Mouse (Mus musculus): ENCODE results near the gene Kcna2. TPM values are rescaled to one million over a fixed set of nuclear protein-coding genes. Genes with fewer than 3 reads are reported as not detected.

Gene Kcna2
- polyA plus RNA-seq, 1 experiment from 2014 or later, result 0.05 TPM

- H3K36me3 ChIP-seq (ENCODE audit: control insufficient read depth, insufficient read depth, low read length), result no peaks in the 10 kb centered on the region
- ATAC-seq (replicated peaks; ENCODE audit: low FRiP score) (no peak), DNase-seq (ENCODE audit: low spot score) (no peak)
- no peak overlapping the region for H3K27ac ChIP-seq (ENCODE audit: low read depth, low read length)
- H3K4me2 ChIP-seq (ENCODE audit: low read depth, low read length, severe bottlenecking), result no peak overlapping the region
- H3K9me3 ChIP-seq (ENCODE audit: control insufficient read depth, low read length), result no peaks in the 10 kb centered on the region
- 77% methylated on average over 11 of the region's 11 CpGs for WGBS
- H3K4me1 ChIP-seq (replicated peaks; ENCODE audit: control insufficient read depth, insufficient read depth, low read length), result no peaks in the 10 kb centered on the region
- H3K27me3 ChIP-seq (ENCODE audit: control insufficient read depth, insufficient read depth, low read length), result no peaks in the 10 kb centered on the region
- no peak overlapping the region for H3K9ac ChIP-seq (ENCODE audit: low read length)
- no peak overlapping the region for H3K4me3 ChIP-seq (ENCODE audit: low read depth, low read length)
Measured at GRCm38 (mm10) chr3:107090403-107091150, 10.4 kb upstream of the Kcna2 start.

GRCm38 (mm10) chr3:107094028-107094427, 6.9 kb upstream of the Kcna2 start:
- ATAC-seq (replicated peaks; ENCODE audit: low FRiP score) (peak; percentile 54), DNase-seq (ENCODE audit: low spot score) (peak; percentile 60)
- 2% methylated on average over 4 of the region's 4 CpGs for WGBS
- Histone ChIP-seq H3K27me3 (ENCODE audit: control insufficient read depth, insufficient read depth, low read length) (no peaks in the 10 kb centered on the region), H3K36me3 (ENCODE audit: control insufficient read depth, insufficient read depth, low read length) (no peaks in the 10 kb centered on the region), H3K4me3 (ENCODE audit: low read depth, low read length) (no peak overlapping the region), H3K4me2 (ENCODE audit: low read depth, low read length, severe bottlenecking) (no peak overlapping the region), H3K27ac (ENCODE audit: low read depth, low read length) (no peak overlapping the region), H3K9ac (ENCODE audit: low read length) (no peak overlapping the region), H3K4me1 (replicated peaks; ENCODE audit: control insufficient read depth, insufficient read depth, low read length) (no peaks in the 10 kb centered on the region), H3K9me3 (ENCODE audit: control insufficient read depth, low read length) (no peaks in the 10 kb centered on the region)

GRCm38 (mm10) chr3:107096269-107096731, 4.6 kb upstream of the Kcna2 start:
- WGBS, result 80% methylated on average over 3 of the region's 3 CpGs
- Histone ChIP-seq H3K4me1 (replicated peaks; ENCODE audit: control insufficient read depth, insufficient read depth, low read length) (no peaks in the 10 kb centered on the region; the same call in 1 of the 2 replicates), H3K36me3 (ENCODE audit: control insufficient read depth, insufficient read depth, low read length) (no peaks in the 10 kb centered on the region), H3K4me3 (ENCODE audit: low read depth, low read length) (no peak overlapping the region), H3K27me3 (ENCODE audit: control insufficient read depth, insufficient read depth, low read length) (peaks cover 16% of the 10 kb centered on the region), H3K9me3 (ENCODE audit: control insufficient read depth, low read length) (no peaks in the 10 kb centered on the region), H3K9ac (ENCODE audit: low read length) (no peak overlapping the region), H3K27ac (ENCODE audit: low read depth, low read length) (no peak overlapping the region), H3K4me2 (ENCODE audit: low read depth, low read length, severe bottlenecking) (no peak overlapping the region)
- ATAC-seq (replicated peaks; ENCODE audit: low FRiP score), result no peak
- no peak for DNase-seq (ENCODE audit: low spot score)

GRCm38 (mm10) chr3:107099866-107100265, 1.1 kb upstream of the Kcna2 start:
- no peak overlapping the region for H3K9ac ChIP-seq (ENCODE audit: low read length)
- WGBS, result 54% methylated on average over 2 of the region's 2 CpGs
- H3K36me3 ChIP-seq (ENCODE audit: control insufficient read depth, insufficient read depth, low read length), result no peaks in the 10 kb centered on the region
- H3K4me3 ChIP-seq (ENCODE audit: low read depth, low read length), result no peak overlapping the region
- peaks cover 2% of the 10 kb centered on the region; the same call in 1 of the 2 replicates for H3K4me1 ChIP-seq (replicated peaks; ENCODE audit: control insufficient read depth, insufficient read depth, low read length)
- DNase-seq (ENCODE audit: low spot score) (no peak), ATAC-seq (replicated peaks; ENCODE audit: low FRiP score) (no peak)
- no peak overlapping the region for H3K27ac ChIP-seq (ENCODE audit: low read depth, low read length)
- H3K4me2 ChIP-seq (ENCODE audit: low read depth, low read length, severe bottlenecking), result no peak overlapping the region
- peaks cover 30% of the 10 kb centered on the region for H3K27me3 ChIP-seq (ENCODE audit: control insufficient read depth, insufficient read depth, low read length)
- no peaks in the 10 kb centered on the region for H3K9me3 ChIP-seq (ENCODE audit: control insufficient read depth, low read length)

GRCm38 (mm10) chr3:107101456-107101786, 475 bp downstream of the Kcna2 start:
- Histone ChIP-seq H3K4me2 (ENCODE audit: low read depth, low read length, severe bottlenecking) (peak overlapping the region; percentile 99), H3K9me3 (ENCODE audit: control insufficient read depth, low read length) (no peaks in the 10 kb centered on the region), H3K4me1 (replicated peaks; ENCODE audit: control insufficient read depth, insufficient read depth, low read length) (peaks cover 2% of the 10 kb centered on the region; the same call in 1 of the 2 replicates), H3K9ac (ENCODE audit: low read length) (peak overlapping the region; percentile 55), H3K36me3 (ENCODE audit: control insufficient read depth, insufficient read depth, low read length) (no peaks in the 10 kb centered on the region), H3K27ac (ENCODE audit: low read depth, low read length) (no peak overlapping the region), H3K4me3 (ENCODE audit: low read depth, low read length) (peak overlapping the region; percentile 58), H3K27me3 (ENCODE audit: control insufficient read depth, insufficient read depth, low read length) (peaks cover 30% of the 10 kb centered on the region)
- under 1% methylated on average over 41 of the region's 41 CpGs for WGBS
- ATAC-seq (replicated peaks; ENCODE audit: low FRiP score) (peak; percentile 57), DNase-seq (ENCODE audit: low spot score) (peak; percentile 63)

- H3K9me3 ChIP-seq (ENCODE audit: control insufficient read depth, low read length), result no peaks in the 10 kb centered on the region
- peaks cover 2% of the 10 kb centered on the region; the same call in 1 of the 2 replicates for H3K4me1 ChIP-seq (replicated peaks; ENCODE audit: control insufficient read depth, insufficient read depth, low read length)
- H3K27me3 ChIP-seq (ENCODE audit: control insufficient read depth, insufficient read depth, low read length), result peaks cover 30% of the 10 kb centered on the region
- H3K4me2 ChIP-seq (ENCODE audit: low read depth, low read length, severe bottlenecking), result peak overlapping the region; percentile 99
- WGBS, result under 1% methylated on average over 51 of the region's 53 CpGs
- ATAC-seq (replicated peaks; ENCODE audit: low FRiP score), result peak; percentile 80
- peak overlapping the region; percentile 58 for H3K4me3 ChIP-seq (ENCODE audit: low read depth, low read length)
- peak overlapping the region; percentile 55 for H3K9ac ChIP-seq (ENCODE audit: low read length)
- DNase-seq (ENCODE audit: low spot score), result peak; percentile 73
- no peak overlapping the region for H3K27ac ChIP-seq (ENCODE audit: low read depth, low read length)
- no peaks in the 10 kb centered on the region for H3K36me3 ChIP-seq (ENCODE audit: control insufficient read depth, insufficient read depth, low read length)
Measured at GRCm38 (mm10) chr3:107101787-107102651, 1.1 kb downstream of the Kcna2 start.

GRCm38 (mm10) chr3:107103041-107103440, 2.1 kb downstream of the Kcna2 start:
- Histone ChIP-seq H3K4me2 (ENCODE audit: low read depth, low read length, severe bottlenecking) (no peak overlapping the region), H3K27ac (ENCODE audit: low read depth, low read length) (no peak overlapping the region), H3K27me3 (ENCODE audit: control insufficient read depth, insufficient read depth, low read length) (peaks cover 30% of the 10 kb centered on the region), H3K4me1 (replicated peaks; ENCODE audit: control insufficient read depth, insufficient read depth, low read length) (peaks cover 2% of the 10 kb centered on the region; the same call in 1 of the 2 replicates), H3K9ac (ENCODE audit: low read length) (no peak overlapping the region), H3K9me3 (ENCODE audit: control insufficient read depth, low read length) (no peaks in the 10 kb centered on the region), H3K4me3 (ENCODE audit: low read depth, low read length) (no peak overlapping the region), H3K36me3 (ENCODE audit: control insufficient read depth, insufficient read depth, low read length) (no peaks in the 10 kb centered on the region)
- ATAC-seq (replicated peaks; ENCODE audit: low FRiP score) (no peak), DNase-seq (ENCODE audit: low spot score) (no peak)
- WGBS, result 76% methylated on average over 7 of the region's 7 CpGs

GRCm38 (mm10) chr3:107103462-107103861, 2.5 kb downstream of the Kcna2 start:
- H3K9me3 ChIP-seq (ENCODE audit: control insufficient read depth, low read length), result no peaks in the 10 kb centered on the region
- 89% methylated on average over 3 of the region's 3 CpGs for WGBS
- H3K36me3 ChIP-seq (ENCODE audit: control insufficient read depth, insufficient read depth, low read length), result no peaks in the 10 kb centered on the region
- DNase-seq (ENCODE audit: low spot score) (no peak), ATAC-seq (replicated peaks; ENCODE audit: low FRiP score) (no peak)
- H3K9ac ChIP-seq (ENCODE audit: low read length), result no peak overlapping the region
- no peak overlapping the region for H3K4me3 ChIP-seq (ENCODE audit: low read depth, low read length)
- no peak overlapping the region for H3K27ac ChIP-seq (ENCODE audit: low read depth, low read length)
- H3K4me2 ChIP-seq (ENCODE audit: low read depth, low read length, severe bottlenecking), result no peak overlapping the region
- peaks cover 30% of the 10 kb centered on the region for H3K27me3 ChIP-seq (ENCODE audit: control insufficient read depth, insufficient read depth, low read length)
- H3K4me1 ChIP-seq (replicated peaks; ENCODE audit: control insufficient read depth, insufficient read depth, low read length), result peaks cover 2% of the 10 kb centered on the region; the same call in 1 of the 2 replicates
